Mouse (Mus musculus): ENCODE results near the gene Xaf1. TPM values are rescaled to one million over a fixed set of nuclear protein-coding genes. Genes with fewer than 3 reads are reported as not detected.

Xaf1 gene
- total RNA-seq (2012; rRNA removed) (0.56 and 1.0 TPM in 2 replicates), polyA plus RNA-seq (2012; ENCODE audit: insufficient read depth in 1 of 2, insufficient read length in 2 of 2, low read depth in 1 of 2, low replicate concordance in 2 of 2, missing spikeins in 1 of 2) (1 to 10 TPM in 1 of 2 experiments, not detected in 1; 1.8 TPM)

DNA sequence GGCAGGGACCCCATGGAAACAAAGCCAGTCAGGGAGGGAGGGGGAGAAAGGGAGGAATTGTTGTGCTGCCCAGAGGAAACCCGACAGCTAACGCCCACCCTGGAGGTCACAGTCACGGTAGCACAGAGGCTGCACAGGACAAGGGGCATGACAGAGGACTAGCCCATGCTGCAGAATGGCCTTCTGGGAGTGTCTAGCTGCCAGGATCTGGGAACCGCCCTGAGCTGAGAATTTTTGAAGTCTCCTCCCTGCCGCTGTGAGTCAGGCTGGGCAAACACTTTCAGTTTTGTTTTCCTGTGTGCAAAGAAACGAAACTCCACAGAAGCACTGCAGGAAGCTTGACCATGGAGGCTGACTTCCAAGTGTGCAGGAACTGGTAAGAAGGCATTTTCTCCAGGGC lies at the start of gene Xaf1:
TSS of gene Xaf1 (plus strand) at position 296 of the 400 bp plus-strand sequence.
- no peaks in the 10 kb centered on the region for H3K27me3 ChIP-seq (ENCODE audit: control insufficient read depth in 1 of 2, insufficient read depth in 2 of 2, low read length in 2 of 2)
- peak within 1 kb of the TSS; percentile 64 to 100 for H3K4me3 ChIP-seq (ENCODE audit: control insufficient read depth in 1 of 2, insufficient read depth in 1 of 2, low read depth in 2 of 2, low read length in 2 of 2)
- no peak within 1 kb of the TSS for H3K27ac ChIP-seq (ENCODE audit: control insufficient read depth, low read depth, low read length)
- no peak for TF ChIP-seq ELF1 (IDR thresholded peaks at IDR 0.05; ENCODE audit: low read depth, low read length)
- no peak for TF ChIP-seq E2F4 (IDR thresholded peaks at IDR 0.05; ENCODE audit: borderline replicate concordance, low read depth, low read length)
- no peak for TF ChIP-seq MAX (IDR thresholded peaks at IDR 0.05; ENCODE audit: low read length)
- no peak for TF ChIP-seq MAZ (IDR thresholded peaks at IDR 0.05; ENCODE audit: low read depth, low read length)
- TF ChIP-seq SIN3A (IDR thresholded peaks at IDR 0.05; ENCODE audit: low read length): peak; percentile 60
- peak; percentile 31; the same call in 1 of the 2 replicates for TF ChIP-seq MXI1 (IDR thresholded peaks at IDR 0.05; ENCODE audit: low read depth, low read length)
- no peak for TF ChIP-seq ZC3H11A (IDR thresholded peaks at IDR 0.05; ENCODE audit: low read depth, low read length)
- no peak for TF ChIP-seq ZKSCAN1 (IDR thresholded peaks at IDR 0.05; ENCODE audit: low read depth, low read length)
- TF ChIP-seq ETS1 (IDR thresholded peaks at IDR 0.05; ENCODE audit: low read depth, low read length): peak; percentile 70
- TF ChIP-seq CTCF (IDR thresholded peaks at IDR 0.05 in 2 of 3, conservative IDR thresholded peaks at IDR 0.05 in 1 of 3; ENCODE audit: control insufficient read depth in 1 of 3, insufficient read depth in 1 of 3, low read depth in 2 of 3, low read length in 3 of 3, poor library complexity in 1 of 3, severe bottlenecking in 1 of 3): no peak
- no peak for TF ChIP-seq TAL1 (IDR thresholded peaks at IDR 0.05; ENCODE audit: low read length)
- TF ChIP-seq SMC3 (IDR thresholded peaks at IDR 0.05; ENCODE audit: low read depth, low read length): no peak
- 0 out of 2 replicates have a peak, but pooled peaks have one; percentile 11 for TF ChIP-seq HCFC1 (IDR thresholded peaks at IDR 0.05; ENCODE audit: low read depth, low read length)
- no peak for TF ChIP-seq JUND (IDR thresholded peaks at IDR 0.05; ENCODE audit: low read depth, low read length)
- H3K4me1 ChIP-seq (ENCODE audit: control insufficient read depth in 1 of 2, insufficient read depth in 2 of 2, low read length in 2 of 2): peaks cover 7 to 14% of the 10 kb centered on the region in 2 experiments; a peak in 3 of 4 replicates
- DNase-seq (ENCODE audit: low read depth, low spot score): peak; percentile 73
- no peaks in the 10 kb centered on the region for H3K9me3 ChIP-seq (replicated peaks; ENCODE audit: insufficient read depth, low read length)
- H3K9ac ChIP-seq (ENCODE audit: control insufficient read depth, low read depth, low read length, poor library complexity, severe bottlenecking): peak within 1 kb of the TSS; percentile 58
- H3K79me2 ChIP-seq (ENCODE audit: control insufficient read depth, insufficient read depth, low read length, poor library complexity): no peaks in the 10 kb centered on the region; the same call in 1 of the 2 replicates
- no peaks in the 10 kb centered on the region for H3K36me3 ChIP-seq (ENCODE audit: control insufficient read depth in 1 of 2, insufficient read depth in 2 of 2, low read length in 2 of 2)

GRCm38 (mm10) chr11:72255629-72256028 lies 45.8 kb upstream of the Xaf1 start:
- TF ChIP-seq JUND (IDR thresholded peaks at IDR 0.05; ENCODE audit: low read depth, low read length): no peak
- TF ChIP-seq SIN3A (IDR thresholded peaks at IDR 0.05; ENCODE audit: low read length): no peak
- TF ChIP-seq NELFE (IDR thresholded peaks at IDR 0.05; ENCODE audit: low read depth, low read length): no peak
- no peak for TF ChIP-seq ZC3H11A (IDR thresholded peaks at IDR 0.05; ENCODE audit: low read depth, low read length)
- no peak for TF ChIP-seq SMC3 (IDR thresholded peaks at IDR 0.05; ENCODE audit: low read depth, low read length)
- TF ChIP-seq ZNF384 (IDR thresholded peaks at IDR 0.05; ENCODE audit: low read depth, low read length): no peak
- TF ChIP-seq TCF12 (IDR thresholded peaks at IDR 0.05; ENCODE audit: low read depth, low read length): no peak
- TF ChIP-seq HCFC1 (IDR thresholded peaks at IDR 0.05; ENCODE audit: low read depth, low read length): no peak
- TF ChIP-seq GABPA (IDR thresholded peaks at IDR 0.05; ENCODE audit: low read depth, low read length): no peak
- TF ChIP-seq CTCF (IDR thresholded peaks at IDR 0.05 in 2 of 3, conservative IDR thresholded peaks at IDR 0.05 in 1 of 3; ENCODE audit: control insufficient read depth in 1 of 3, insufficient read depth in 1 of 3, low read depth in 2 of 3, low read length in 3 of 3, poor library complexity in 1 of 3, severe bottlenecking in 1 of 3): no peak
- no peak for TF ChIP-seq POLR2AphosphoS2 (IDR thresholded peaks at IDR 0.05; ENCODE audit: low read length)
- no peak for TF ChIP-seq KAT2A (conservative IDR thresholded peaks at IDR 0.05; ENCODE audit: low read depth, low read length)
- TF ChIP-seq ZMIZ1 (IDR thresholded peaks at IDR 0.05; ENCODE audit: low read depth, low read length): no peak
- no peak for TF ChIP-seq USF1 (IDR thresholded peaks at IDR 0.05; ENCODE audit: low read depth, low read length)
- no peak for TF ChIP-seq MYB (IDR thresholded peaks at IDR 0.05; ENCODE audit: low read depth, low read length)
- no peak overlapping the region for H3K27ac ChIP-seq (ENCODE audit: control insufficient read depth, low read depth, low read length)
- peaks cover 8 to 13% of the 10 kb centered on the region in 2 experiments for H3K27me3 ChIP-seq (ENCODE audit: control insufficient read depth in 1 of 2, insufficient read depth in 2 of 2, low read length in 2 of 2)
- no peaks in the 10 kb centered on the region for H3K4me1 ChIP-seq (ENCODE audit: control insufficient read depth in 1 of 2, insufficient read depth in 2 of 2, low read length in 2 of 2)
- no peak overlapping the region for H3K4me3 ChIP-seq (ENCODE audit: control insufficient read depth in 1 of 2, insufficient read depth in 1 of 2, low read depth in 2 of 2, low read length in 2 of 2)
- H3K9me3 ChIP-seq (replicated peaks; ENCODE audit: insufficient read depth, low read length): no peaks in the 10 kb centered on the region
- H3K9ac ChIP-seq (ENCODE audit: control insufficient read depth, low read depth, low read length, poor library complexity, severe bottlenecking): no peak overlapping the region
- H3K79me2 ChIP-seq (ENCODE audit: control insufficient read depth, insufficient read depth, low read length, poor library complexity): no peaks in the 10 kb centered on the region
- no peak for DNase-seq (ENCODE audit: low read depth, low spot score)
- H3K36me3 ChIP-seq (ENCODE audit: control insufficient read depth in 1 of 2, insufficient read depth in 2 of 2, low read length in 2 of 2): no peaks in the 10 kb centered on the region

Measured in MEL (cell line).